Mouse (Mus musculus): ENCODE data around the gene Crygb. TPM values are rescaled to one million over a fixed set of nuclear protein-coding genes. Genes with fewer than 3 reads are reported as not detected.

Gene Crygb
- not detected in 4 replicates for total RNA-seq (2023; ENCODE audit: inconsistent age)

GRCm38 (mm10) chr1:65082188-65082587 is at the start of gene Crygb:
Gene Crygb, minus strand, starts transcription at chr1:65082288.

GRCm38 (mm10) chr1:65122574-65123372 is 40.7 kb upstream of the Crygb start, which contains the start of gene D630023F18Rik:
Gene D630023F18Rik, minus strand, starts transcription at chr1:65123214.

GRCm38 (mm10) chr1:65119438-65119837 is 37.4 kb upstream of the Crygb start, which contains the start of gene Gm28845:
Gene Gm28845, minus strand, starts transcription at chr1:65119558.

GRCm38 (mm10) chr1:65103273-65103672 is 21.2 kb upstream of the Crygb start, which contains the start of gene Cryga:
Gene Cryga, minus strand, starts transcription at chr1:65103373.

GRCm38 (mm10) chr1:65073589-65073988 is 8.5 kb downstream of the Crygb start, which contains the start of gene Crygc:
Gene Crygc, minus strand, starts transcription at chr1:65073689.

GRCm38 (mm10) chr1:65063352-65063751 is 18.7 kb downstream of the Crygb start, which contains the start of gene Crygd:
Gene Crygd, minus strand, starts transcription at chr1:65063452.

GRCm38 (mm10) chr1:65050952-65051351 is 31.1 kb downstream of the Crygb start, which contains the start of gene Cryge:
Gene Cryge, minus strand, starts transcription at chr1:65051149.

GRCm38 (mm10) chr1:65032641-65033040 is 49.4 kb downstream of the Crygb start, which contains the start of gene Akr1cl:
Gene Akr1cl, minus strand, starts transcription at chr1:65032759.

Other genes with a start within 250 kb of the Crygb start
- gene Plekhm3, start 125.5 kb downstream of the Crygb start, total RNA-seq (2023; ENCODE audit: inconsistent age): 94.1 to 99.0 TPM (median 96.4 TPM) in 4 replicates
- not detected in 4 replicates for gene Akr1cl, start 49.5 kb downstream of the Crygb start, total RNA-seq (2023; ENCODE audit: inconsistent age)
- gene Cryge, start 31.1 kb downstream of the Crygb start, total RNA-seq (2023; ENCODE audit: inconsistent age): not detected in 4 replicates
- not detected in 4 replicates for gene Crygd, start 18.8 kb downstream of the Crygb start, total RNA-seq (2023; ENCODE audit: inconsistent age)
- not detected in 4 replicates for gene Crygc, start 8.6 kb downstream of the Crygb start, total RNA-seq (2023; ENCODE audit: inconsistent age)
- not detected in 4 replicates for gene Cryga, start 21.1 kb upstream of the Crygb start, total RNA-seq (2023; ENCODE audit: inconsistent age)
- gene Gm28845, start 37.3 kb upstream of the Crygb start, total RNA-seq (2023; ENCODE audit: inconsistent age): not detected in 4 replicates
- gene D630023F18Rik, start 40.9 kb upstream of the Crygb start, total RNA-seq (2023; ENCODE audit: inconsistent age): not detected in 4 replicates
- gene Idh1, start 104.2 kb upstream of the Crygb start, total RNA-seq (2023; ENCODE audit: inconsistent age): 4.7 to 7.3 TPM (median 5.7 TPM) in 4 replicates
- gene Pikfyve, start 104.4 kb upstream of the Crygb start, total RNA-seq (2023; ENCODE audit: inconsistent age): 52.7 to 64.8 TPM (median 60.1 TPM) in 4 replicates
- gene Pth2r, start 199.8 kb upstream of the Crygb start, total RNA-seq (2023; ENCODE audit: inconsistent age): not detected in 4 replicates

All from B cell, adult (primary cell).